Mouse (Mus musculus) ovary, adult 18-20 months (tissue): ENCODE data around the gene Litaf.

ENCODE experiments used
- DNase-seq: peaks from one replicate; pipeline ENCODE4 v3.0.0; 2022; ENCODE audit warnings: low spot score, mixed read lengths

Gene Litaf

DNA sequence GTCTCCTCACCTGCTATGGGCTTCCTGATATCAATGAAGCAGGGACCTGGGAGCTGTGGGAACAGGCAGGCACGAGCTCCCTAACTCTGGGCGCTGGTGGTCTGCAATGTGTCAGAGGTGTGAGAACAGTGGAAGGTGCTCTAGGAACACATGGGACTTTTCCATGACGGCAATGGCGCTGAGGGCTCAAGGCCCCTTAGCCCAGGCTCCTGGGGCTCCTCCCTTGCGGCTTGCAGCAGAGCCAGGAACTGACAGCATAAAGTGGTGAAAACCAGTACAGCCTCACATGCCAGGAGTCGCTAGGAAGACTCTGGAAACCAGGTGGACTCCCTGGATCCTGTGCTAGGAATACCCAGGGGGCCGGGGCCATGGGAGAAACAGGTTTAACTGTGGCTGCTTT lies 155.4 kb downstream of the Litaf start:
- DNase-seq: no peak
